Mouse (Mus musculus): Measurements from ENCODE around the gene Gm20388. TPM values are rescaled to one million over a fixed set of nuclear protein-coding genes. Genes with fewer than 3 reads are reported as not detected.

Gene Gm20388
- polyA plus RNA-seq, 1 experiment from 2014 or later = 1.4 TPM

GRCm38 (mm10) chr8:120393085-120393484 is 482.4 kb downstream of the Gm20388 start:
- H3K36me3 ChIP-seq (ENCODE audit: control insufficient read depth, insufficient read depth) = no peaks in the 10 kb centered on the region
- no peaks in the 10 kb centered on the region; the same call in 1 of the 2 replicates for H3K9me3 ChIP-seq (replicated peaks; ENCODE audit: control insufficient read depth, low read length)
- H3K27me3 ChIP-seq (ENCODE audit: control insufficient read depth, insufficient read depth, low read depth, low read length) = no peaks in the 10 kb centered on the region
- ATAC-seq (ENCODE audit: low read depth) = no peak
- H3K4me3 ChIP-seq (ENCODE audit: low read depth, low read length) = no peak overlapping the region
- H3K4me2 ChIP-seq (ENCODE audit: low read depth, low read length) = no peak overlapping the region
- H3K4me1 ChIP-seq (ENCODE audit: control insufficient read depth, low read depth, low read length) = peaks cover 6% of the 10 kb centered on the region
- WGBS (ENCODE audit: insufficient replicate concordance) = 71% methylated on average over 11 of the region's 11 CpGs
- no peak overlapping the region for H3K9ac ChIP-seq (ENCODE audit: low read depth, low read length)
- no peak overlapping the region for H3K27ac ChIP-seq (ENCODE audit: low read length)

- no peak overlapping the region for H3K9ac ChIP-seq (ENCODE audit: low read depth, low read length)
- H3K9me3 ChIP-seq (replicated peaks; ENCODE audit: control insufficient read depth, low read length) = no peaks in the 10 kb centered on the region; the same call in 1 of the 2 replicates
- H3K4me2 ChIP-seq (ENCODE audit: low read depth, low read length) = no peak overlapping the region
- H3K4me1 ChIP-seq (ENCODE audit: control insufficient read depth, low read depth, low read length) = peaks cover 6% of the 10 kb centered on the region
- H3K4me3 ChIP-seq (ENCODE audit: low read depth, low read length) = no peak overlapping the region
- no peak for ATAC-seq (ENCODE audit: low read depth)
- H3K36me3 ChIP-seq (ENCODE audit: control insufficient read depth, insufficient read depth) = no peaks in the 10 kb centered on the region
- 82% methylated on average over 9 of the region's 9 CpGs for WGBS (ENCODE audit: insufficient replicate concordance)
- no peaks in the 10 kb centered on the region for H3K27me3 ChIP-seq (ENCODE audit: control insufficient read depth, insufficient read depth, low read depth, low read length)
- H3K27ac ChIP-seq (ENCODE audit: low read length) = no peak overlapping the region
Measured at GRCm38 (mm10) chr8:120393871-120394275, 483.2 kb downstream of the Gm20388 start.

GRCm38 (mm10) chr8:120395892-120396291 is 485.3 kb downstream of the Gm20388 start:
- Histone ChIP-seq H3K4me3 (ENCODE audit: low read depth, low read length) (no peak overlapping the region), H3K4me1 (ENCODE audit: control insufficient read depth, low read depth, low read length) (peaks cover 6% of the 10 kb centered on the region), H3K4me2 (ENCODE audit: low read depth, low read length) (no peak overlapping the region), H3K9me3 (replicated peaks; ENCODE audit: control insufficient read depth, low read length) (no peaks in the 10 kb centered on the region; the same call in 1 of the 2 replicates), H3K36me3 (ENCODE audit: control insufficient read depth, insufficient read depth) (no peaks in the 10 kb centered on the region), H3K9ac (ENCODE audit: low read depth, low read length) (no peak overlapping the region), H3K27ac (ENCODE audit: low read length) (no peak overlapping the region), H3K27me3 (ENCODE audit: control insufficient read depth, insufficient read depth, low read depth, low read length) (peaks cover 2% of the 10 kb centered on the region; the same call in 1 of the 2 replicates)
- ATAC-seq (ENCODE audit: low read depth) = no peak
- WGBS (ENCODE audit: insufficient replicate concordance) = 74% methylated on average over 3 of the region's 3 CpGs

GRCm38 (mm10) chr8:120396756-120397155 is 486.1 kb downstream of the Gm20388 start:
- WGBS (ENCODE audit: insufficient replicate concordance) = 38% methylated on average over 3 of the region's 3 CpGs

GRCm38 (mm10) chr8:120397444-120398411 is 487.1 kb downstream of the Gm20388 start:
- Histone ChIP-seq H3K4me1 (ENCODE audit: control insufficient read depth, low read depth, low read length) (peaks cover 11% of the 10 kb centered on the region), H3K4me3 (ENCODE audit: low read depth, low read length) (no peak overlapping the region), H3K27ac (ENCODE audit: low read length) (peak overlapping the region; percentile 1; the same call in 1 of the 2 replicates), H3K36me3 (ENCODE audit: control insufficient read depth, insufficient read depth) (no peaks in the 10 kb centered on the region), H3K9ac (ENCODE audit: low read depth, low read length) (no peak overlapping the region), H3K9me3 (replicated peaks; ENCODE audit: control insufficient read depth, low read length) (no peaks in the 10 kb centered on the region; the same call in 1 of the 2 replicates), H3K27me3 (ENCODE audit: control insufficient read depth, insufficient read depth, low read depth, low read length) (peaks cover 2% of the 10 kb centered on the region; the same call in 1 of the 2 replicates), H3K4me2 (ENCODE audit: low read depth, low read length) (no peak overlapping the region)
- ATAC-seq (ENCODE audit: low read depth) = peak; percentile 27; the same call in 1 of the 2 replicates
- 46% methylated on average over 15 of the region's 15 CpGs for WGBS (ENCODE audit: insufficient replicate concordance)

More at GRCm38 (mm10) chr8:120396756-120397155, 486.1 kb downstream of the Gm20388 start:
- no peak overlapping the region for H3K9ac ChIP-seq (ENCODE audit: low read depth, low read length)
- H3K27me3 ChIP-seq (ENCODE audit: control insufficient read depth, insufficient read depth, low read depth, low read length) = peaks cover 2% of the 10 kb centered on the region; the same call in 1 of the 2 replicates
- H3K4me2 ChIP-seq (ENCODE audit: low read depth, low read length) = no peak overlapping the region
- H3K36me3 ChIP-seq (ENCODE audit: control insufficient read depth, insufficient read depth) = no peaks in the 10 kb centered on the region
- ATAC-seq (ENCODE audit: low read depth) = no peak
- no peaks in the 10 kb centered on the region; the same call in 1 of the 2 replicates for H3K9me3 ChIP-seq (replicated peaks; ENCODE audit: control insufficient read depth, low read length)
- no peak overlapping the region for H3K4me3 ChIP-seq (ENCODE audit: low read depth, low read length)
- H3K27ac ChIP-seq (ENCODE audit: low read length) = no peak overlapping the region
- H3K4me1 ChIP-seq (ENCODE audit: control insufficient read depth, low read depth, low read length) = peaks cover 9% of the 10 kb centered on the region

- no peak overlapping the region for H3K9ac ChIP-seq (ENCODE audit: low read depth, low read length)
Measured at GRCm38 (mm10) chr8:120399212-120399934, 488.7 kb downstream of the Gm20388 start.

GRCm38 (mm10) chr8:120401216-120401615 is 490.6 kb downstream of the Gm20388 start:
- Histone ChIP-seq H3K4me3 (ENCODE audit: low read depth, low read length) (no peak overlapping the region), H3K4me1 (ENCODE audit: control insufficient read depth, low read depth, low read length) (peaks cover 24% of the 10 kb centered on the region), H3K9ac (ENCODE audit: low read depth, low read length) (no peak overlapping the region), H3K36me3 (ENCODE audit: control insufficient read depth, insufficient read depth) (no peaks in the 10 kb centered on the region), H3K4me2 (ENCODE audit: low read depth, low read length) (no peak overlapping the region), H3K27me3 (ENCODE audit: control insufficient read depth, insufficient read depth, low read depth, low read length) (peaks cover 2% of the 10 kb centered on the region; the same call in 1 of the 2 replicates), H3K9me3 (replicated peaks; ENCODE audit: control insufficient read depth, low read length) (no peaks in the 10 kb centered on the region; the same call in 1 of the 2 replicates), H3K27ac (ENCODE audit: low read length) (no peak overlapping the region)
- WGBS (ENCODE audit: insufficient replicate concordance) = 86% methylated on average over 2 of the region's 2 CpGs
- no peak for ATAC-seq (ENCODE audit: low read depth)

More at GRCm38 (mm10) chr8:120399212-120399934, 488.7 kb downstream of the Gm20388 start:
- H3K4me2 ChIP-seq (ENCODE audit: low read depth, low read length) = no peak overlapping the region
- WGBS (ENCODE audit: insufficient replicate concordance) = 76% methylated on average over 33 of the region's 33 CpGs
- peaks cover 17% of the 10 kb centered on the region for H3K4me1 ChIP-seq (ENCODE audit: control insufficient read depth, low read depth, low read length)
- H3K9me3 ChIP-seq (replicated peaks; ENCODE audit: control insufficient read depth, low read length) = no peaks in the 10 kb centered on the region; the same call in 1 of the 2 replicates
- ATAC-seq (ENCODE audit: low read depth) = no peak
- peaks cover 2% of the 10 kb centered on the region; the same call in 1 of the 2 replicates for H3K27me3 ChIP-seq (ENCODE audit: control insufficient read depth, insufficient read depth, low read depth, low read length)
- no peak overlapping the region for H3K4me3 ChIP-seq (ENCODE audit: low read depth, low read length)
- no peaks in the 10 kb centered on the region for H3K36me3 ChIP-seq (ENCODE audit: control insufficient read depth, insufficient read depth)
- H3K27ac ChIP-seq (ENCODE audit: low read length) = no peak overlapping the region

- ATAC-seq (ENCODE audit: low read depth) = no peak
Measured at GRCm38 (mm10) chr8:120401712-120402111, 491.1 kb downstream of the Gm20388 start.

More at GRCm38 (mm10) chr8:120401712-120402111, 491.1 kb downstream of the Gm20388 start:
- no peaks in the 10 kb centered on the region for H3K36me3 ChIP-seq (ENCODE audit: control insufficient read depth, insufficient read depth)
- H3K9me3 ChIP-seq (replicated peaks; ENCODE audit: control insufficient read depth, low read length) = no peaks in the 10 kb centered on the region
- peaks cover 2% of the 10 kb centered on the region; the same call in 1 of the 2 replicates for H3K27me3 ChIP-seq (ENCODE audit: control insufficient read depth, insufficient read depth, low read depth, low read length)
- H3K4me1 ChIP-seq (ENCODE audit: control insufficient read depth, low read depth, low read length) = peaks cover 25% of the 10 kb centered on the region
- H3K27ac ChIP-seq (ENCODE audit: low read length) = no peak overlapping the region
- WGBS (ENCODE audit: insufficient replicate concordance) = 36% methylated on average over 7 of the region's 7 CpGs
- H3K4me2 ChIP-seq (ENCODE audit: low read depth, low read length) = no peak overlapping the region
- H3K9ac ChIP-seq (ENCODE audit: low read depth, low read length) = peak overlapping the region; percentile 22
- no peak overlapping the region for H3K4me3 ChIP-seq (ENCODE audit: low read depth, low read length)

All from liver, embryonic 16.5 days (tissue).